Mouse (Mus musculus): Measurements from ENCODE around the gene Ctps2.
"Not testable (repeated sequence)": the region's sequence is repeated elsewhere in the genome, so short reads cannot be mapped to it uniquely, and the experiment has no call there.

Gene Ctps2

GRCm38 (mm10) chrX:162900938-162901337 is at the start of gene Ctps2:
Ctps2 (plus strand) TSS chrX:162901238.
- Histone ChIP-seq H3K27me3 (ENCODE audit: control insufficient read depth, insufficient read depth, low read length, poor library complexity, severe bottlenecking) (no peaks in the 10 kb centered on the region), H3K36me3 (ENCODE audit: control insufficient read depth, insufficient read depth, low read length, poor library complexity, severe bottlenecking) (no peaks in the 10 kb centered on the region)
- no peak for DNase-seq (ENCODE audit: low read depth, low spot score)

- no peaks in the 10 kb centered on the region for H3K27me3 ChIP-seq (ENCODE audit: control insufficient read depth, insufficient read depth, low read length, poor library complexity, severe bottlenecking)
- no peak for DNase-seq (ENCODE audit: low read depth, low spot score)
- H3K36me3 ChIP-seq (ENCODE audit: control insufficient read depth, insufficient read depth, low read length, poor library complexity, severe bottlenecking), result no peaks in the 10 kb centered on the region
Observed at GRCm38 (mm10) chrX:162868294-162868965, 32.6 kb upstream of the Ctps2 start.

GRCm38 (mm10) chrX:162871734-162872517 is 29.1 kb upstream of the Ctps2 start:
- peak; percentile 39 for DNase-seq (ENCODE audit: low read depth, low spot score)
- Histone ChIP-seq H3K27me3 (ENCODE audit: control insufficient read depth, insufficient read depth, low read length, poor library complexity, severe bottlenecking) (no peaks in the 10 kb centered on the region), H3K36me3 (ENCODE audit: control insufficient read depth, insufficient read depth, low read length, poor library complexity, severe bottlenecking) (no peaks in the 10 kb centered on the region)

GRCm38 (mm10) chrX:162873761-162874160 is 27.3 kb upstream of the Ctps2 start:
- no peaks in the 10 kb centered on the region for H3K36me3 ChIP-seq (ENCODE audit: control insufficient read depth, insufficient read depth, low read length, poor library complexity, severe bottlenecking)
- H3K27me3 ChIP-seq (ENCODE audit: control insufficient read depth, insufficient read depth, low read length, poor library complexity, severe bottlenecking), result no peaks in the 10 kb centered on the region
- no peak for DNase-seq (ENCODE audit: low read depth, low spot score)

- no peaks in the 10 kb centered on the region for H3K36me3 ChIP-seq (ENCODE audit: control insufficient read depth, insufficient read depth, low read length, poor library complexity, severe bottlenecking)
- DNase-seq (ENCODE audit: low read depth, low spot score), result no peak
Observed at GRCm38 (mm10) chrX:162878236-162878635, 22.8 kb upstream of the Ctps2 start.

GRCm38 (mm10) chrX:162887931-162888511 is 13.0 kb upstream of the Ctps2 start, which contains the start of gene Syap1:
Syap1 (minus strand) TSS chrX:162888447.
- DNase-seq (ENCODE audit: low read depth, low spot score), result peak; percentile 89
- H3K27me3 ChIP-seq (ENCODE audit: control insufficient read depth, insufficient read depth, low read length, poor library complexity, severe bottlenecking), result no peaks in the 10 kb centered on the region
- H3K36me3 ChIP-seq (ENCODE audit: control insufficient read depth, insufficient read depth, low read length, poor library complexity, severe bottlenecking), result no peaks in the 10 kb centered on the region

More at GRCm38 (mm10) chrX:162878236-162878635, 22.8 kb upstream of the Ctps2 start:
- H3K27me3 ChIP-seq (ENCODE audit: control insufficient read depth, insufficient read depth, low read length, poor library complexity, severe bottlenecking), result no peaks in the 10 kb centered on the region

GRCm38 (mm10) chrX:162888575-162889223 is 12.3 kb upstream of the Ctps2 start:
- not testable (repeated sequence) for H3K36me3 ChIP-seq (ENCODE audit: control insufficient read depth, insufficient read depth, low read length, poor library complexity, severe bottlenecking); H3K27me3 ChIP-seq (ENCODE audit: control insufficient read depth, insufficient read depth, low read length, poor library complexity, severe bottlenecking)
- peak; percentile 14 for DNase-seq (ENCODE audit: low read depth, low spot score)

GRCm38 (mm10) chrX:162901371-162902039 is 467 bp downstream of the Ctps2 start:
- no peaks in the 10 kb centered on the region for H3K27me3 ChIP-seq (ENCODE audit: control insufficient read depth, insufficient read depth, low read length, poor library complexity, severe bottlenecking)
- peak; percentile 46 for DNase-seq (ENCODE audit: low read depth, low spot score)
- H3K36me3 ChIP-seq (ENCODE audit: control insufficient read depth, insufficient read depth, low read length, poor library complexity, severe bottlenecking), result no peaks in the 10 kb centered on the region

GRCm38 (mm10) chrX:162902040-162902734 is 1.1 kb downstream of the Ctps2 start:
- Histone ChIP-seq H3K27me3 (ENCODE audit: control insufficient read depth, insufficient read depth, low read length, poor library complexity, severe bottlenecking) (no peaks in the 10 kb centered on the region), H3K36me3 (ENCODE audit: control insufficient read depth, insufficient read depth, low read length, poor library complexity, severe bottlenecking) (no peaks in the 10 kb centered on the region)
- peak; percentile 88 for DNase-seq (ENCODE audit: low read depth, low spot score)

- no peaks in the 10 kb centered on the region for H3K27me3 ChIP-seq (ENCODE audit: control insufficient read depth, insufficient read depth, low read length, poor library complexity, severe bottlenecking)
- DNase-seq (ENCODE audit: low read depth, low spot score), result no peak
- H3K36me3 ChIP-seq (ENCODE audit: control insufficient read depth, insufficient read depth, low read length, poor library complexity, severe bottlenecking), result peaks cover 2% of the 10 kb centered on the region
Observed at GRCm38 (mm10) chrX:162907554-162907953, 6.5 kb downstream of the Ctps2 start.

- no peak for DNase-seq (ENCODE audit: low read depth, low spot score)
- Histone ChIP-seq H3K36me3 (ENCODE audit: control insufficient read depth, insufficient read depth, low read length, poor library complexity, severe bottlenecking) (peaks cover 7% of the 10 kb centered on the region), H3K27me3 (ENCODE audit: control insufficient read depth, insufficient read depth, low read length, poor library complexity, severe bottlenecking) (no peaks in the 10 kb centered on the region)
Observed at GRCm38 (mm10) chrX:162913651-162914050, 12.6 kb downstream of the Ctps2 start.

GRCm38 (mm10) chrX:162915697-162916096 is 14.7 kb downstream of the Ctps2 start:
- H3K27me3 ChIP-seq (ENCODE audit: control insufficient read depth, insufficient read depth, low read length, poor library complexity, severe bottlenecking), result no peaks in the 10 kb centered on the region
- DNase-seq (ENCODE audit: low read depth, low spot score), result peak; percentile 72
- H3K36me3 ChIP-seq (ENCODE audit: control insufficient read depth, insufficient read depth, low read length, poor library complexity, severe bottlenecking), result peaks cover 7% of the 10 kb centered on the region

- Histone ChIP-seq H3K27me3 (ENCODE audit: control insufficient read depth, insufficient read depth, low read length, poor library complexity, severe bottlenecking) (no peaks in the 10 kb centered on the region), H3K36me3 (ENCODE audit: control insufficient read depth, insufficient read depth, low read length, poor library complexity, severe bottlenecking) (peaks cover 5% of the 10 kb centered on the region; the same call in 1 of the 2 replicates)
- DNase-seq (ENCODE audit: low read depth, low spot score), result no peak
Observed at GRCm38 (mm10) chrX:162921487-162922125, 20.6 kb downstream of the Ctps2 start.
